Mouse (Mus musculus): ENCODE data around the gene Birc5. TPM values are rescaled to one million over a fixed set of nuclear protein-coding genes. Genes with fewer than 3 reads are reported as not detected.

Birc5 gene
- polyA plus RNA-seq, 1 experiment, result 2.5 TPM

GRCm38 (mm10) chr11:117846640-117847039 lies 2.4 kb upstream of the Birc5 start:
- TF ChIP-seq CTCF (IDR thresholded peaks at IDR 0.05; ENCODE audit: insufficient read depth, low read length) (no peak), POLR2A (IDR thresholded peaks at IDR 0.05; ENCODE audit: borderline replicate concordance, extremely low read depth, low read depth, low read length) (no peak)
- DNase-seq, result no peak
- Histone ChIP-seq H3K4me3 (replicated peaks; ENCODE audit: extremely low read depth, low read depth, low read length) (no peak overlapping the region), H3K4me1 (ENCODE audit: control insufficient read depth, insufficient read depth, low read length) (peaks cover 6% of the 10 kb centered on the region)
- 42% methylated on average over 5 of the region's 5 CpGs for WGBS

GRCm38 (mm10) chr11:117847593-117848215 lies 1.3 kb upstream of the Birc5 start:
- no peak overlapping the region for H3K4me3 ChIP-seq (replicated peaks; ENCODE audit: extremely low read depth, low read depth, low read length)
- TF ChIP-seq CTCF (IDR thresholded peaks at IDR 0.05; ENCODE audit: insufficient read depth, low read length) (no peak), POLR2A (IDR thresholded peaks at IDR 0.05; ENCODE audit: borderline replicate concordance, extremely low read depth, low read depth, low read length) (no peak)
- WGBS, result 56% methylated on average over 7 of the region's 7 CpGs
- DNase-seq, result no peak
- peaks cover 6% of the 10 kb centered on the region for H3K4me1 ChIP-seq (ENCODE audit: control insufficient read depth, insufficient read depth, low read length)

- peak; percentile 28; the same call in 1 of the 2 replicates for TF ChIP-seq POLR2A (IDR thresholded peaks at IDR 0.05; ENCODE audit: borderline replicate concordance, extremely low read depth, low read depth, low read length)
- no peak for TF ChIP-seq CTCF (IDR thresholded peaks at IDR 0.05; ENCODE audit: insufficient read depth, low read length)
- DNase-seq, result no peak
- Histone ChIP-seq H3K4me1 (ENCODE audit: control insufficient read depth, insufficient read depth, low read length) (peaks cover 6% of the 10 kb centered on the region), H3K4me3 (replicated peaks; ENCODE audit: extremely low read depth, low read depth, low read length) (peak overlapping the region; percentile 83)
- WGBS, result 3% methylated on average over 19 of the region's 19 CpGs
These were observed 623 bp upstream of the Birc5 start for GRCm38 (mm10) chr11:117848271-117848984.

- Histone ChIP-seq H3K4me1 (ENCODE audit: control insufficient read depth, insufficient read depth, low read length) (peaks cover 6% of the 10 kb centered on the region), H3K4me3 (replicated peaks; ENCODE audit: extremely low read depth, low read depth, low read length) (no peak overlapping the region)
- DNase-seq, result no peak
- 80% methylated on average over 3 of the region's 3 CpGs for WGBS
- TF ChIP-seq POLR2A (IDR thresholded peaks at IDR 0.05; ENCODE audit: borderline replicate concordance, extremely low read depth, low read depth, low read length), result no peak
- no peak for TF ChIP-seq CTCF (IDR thresholded peaks at IDR 0.05; ENCODE audit: insufficient read depth, low read length)
These were observed 3.8 kb downstream of the Birc5 start for GRCm38 (mm10) chr11:117852875-117853274.

GRCm38 (mm10) chr11:117854241-117854640 lies 5.2 kb downstream of the Birc5 start:
- no peaks in the 10 kb centered on the region; the same call in 1 of the 2 replicates for H3K4me1 ChIP-seq (ENCODE audit: control insufficient read depth, insufficient read depth, low read length)
- 91% methylated on average over 9 of the region's 9 CpGs for WGBS
- TF ChIP-seq CTCF (IDR thresholded peaks at IDR 0.05; ENCODE audit: insufficient read depth, low read length) (no peak), POLR2A (IDR thresholded peaks at IDR 0.05; ENCODE audit: borderline replicate concordance, extremely low read depth, low read depth, low read length) (no peak)
- no peak for DNase-seq
- no peak overlapping the region for H3K4me3 ChIP-seq (replicated peaks; ENCODE audit: extremely low read depth, low read depth, low read length)

- TF ChIP-seq CTCF (IDR thresholded peaks at IDR 0.05; ENCODE audit: insufficient read depth, low read length) (no peak), POLR2A (IDR thresholded peaks at IDR 0.05; ENCODE audit: borderline replicate concordance, extremely low read depth, low read depth, low read length) (no peak)
- no peaks in the 10 kb centered on the region for H3K4me1 ChIP-seq (ENCODE audit: control insufficient read depth, insufficient read depth, low read length)
- no peak overlapping the region for H3K4me3 ChIP-seq (replicated peaks; ENCODE audit: extremely low read depth, low read depth, low read length)
- DNase-seq, result no peak
- WGBS, result 90% methylated on average over 5 of the region's 5 CpGs
These were observed 6.3 kb downstream of the Birc5 start for GRCm38 (mm10) chr11:117855360-117855759.

GRCm38 (mm10) chr11:117855975-117856374 lies 6.9 kb downstream of the Birc5 start:
- no peak for DNase-seq
- H3K4me3 ChIP-seq (replicated peaks; ENCODE audit: extremely low read depth, low read depth, low read length), result no peak overlapping the region
- no peaks in the 10 kb centered on the region for H3K4me1 ChIP-seq (ENCODE audit: control insufficient read depth, insufficient read depth, low read length)
- WGBS, result 67% methylated on average over 1 of the region's 1 CpGs
- TF ChIP-seq POLR2A (IDR thresholded peaks at IDR 0.05; ENCODE audit: borderline replicate concordance, extremely low read depth, low read depth, low read length) (no peak), CTCF (IDR thresholded peaks at IDR 0.05; ENCODE audit: insufficient read depth, low read length) (no peak)

GRCm38 (mm10) chr11:117857462-117857861 lies 8.4 kb downstream of the Birc5 start:
- WGBS, result 96% methylated on average over 10 of the region's 10 CpGs
- no peak for TF ChIP-seq POLR2A (IDR thresholded peaks at IDR 0.05; ENCODE audit: borderline replicate concordance, extremely low read depth, low read depth, low read length)
- TF ChIP-seq CTCF (IDR thresholded peaks at IDR 0.05; ENCODE audit: insufficient read depth, low read length), result no peak
- H3K4me3 ChIP-seq (replicated peaks; ENCODE audit: extremely low read depth, low read depth, low read length), result no peak overlapping the region
- H3K4me1 ChIP-seq (ENCODE audit: control insufficient read depth, insufficient read depth, low read length), result no peaks in the 10 kb centered on the region
- DNase-seq, result no peak

- no peak for DNase-seq
- 62% methylated on average over 3 of the region's 3 CpGs for WGBS
- Histone ChIP-seq H3K4me3 (replicated peaks; ENCODE audit: extremely low read depth, low read depth, low read length) (no peak overlapping the region), H3K4me1 (ENCODE audit: control insufficient read depth, insufficient read depth, low read length) (no peaks in the 10 kb centered on the region)
- TF ChIP-seq CTCF (IDR thresholded peaks at IDR 0.05; ENCODE audit: insufficient read depth, low read length) (no peak), POLR2A (IDR thresholded peaks at IDR 0.05; ENCODE audit: borderline replicate concordance, extremely low read depth, low read depth, low read length) (no peak)
These were observed 9.3 kb downstream of the Birc5 start for GRCm38 (mm10) chr11:117858392-117858791.

GRCm38 (mm10) chr11:117860601-117861000 lies 11.6 kb downstream of the Birc5 start, which contains the start of gene Tmem235:
Gene Tmem235, plus strand, starts transcription at chr11:117860752.
- Histone ChIP-seq H3K4me1 (ENCODE audit: control insufficient read depth, insufficient read depth, low read length) (no peaks in the 10 kb centered on the region), H3K4me3 (replicated peaks; ENCODE audit: extremely low read depth, low read depth, low read length) (no peak within 1 kb of the TSS)
- TF ChIP-seq CTCF (IDR thresholded peaks at IDR 0.05; ENCODE audit: insufficient read depth, low read length), result no peak
- no peak for TF ChIP-seq POLR2A (IDR thresholded peaks at IDR 0.05; ENCODE audit: borderline replicate concordance, extremely low read depth, low read depth, low read length)
- DNase-seq, result no peak
- 7% methylated on average over 23 of the region's 23 CpGs for WGBS
